Mouse (Mus musculus): Measurements from ENCODE around the gene Tmbim4. TPM values are rescaled to one million over a fixed set of nuclear protein-coding genes. Genes with fewer than 3 reads are reported as not detected.
"Not testable (repeated sequence)": the region's sequence is repeated elsewhere in the genome, so short reads cannot be mapped to it uniquely, and the experiment has no call there.

Gene Tmbim4
- polyA plus RNA-seq, 1 experiment from 2014 or later, result 127 TPM

- DNase-seq (ENCODE audit: low spot score), result no peak
Measured at GRCm38 (mm10) chr10:120197061-120197835, 4.1 kb upstream of the Tmbim4 start.

GRCm38 (mm10) chr10:120201961-120202402 lies 592 bp downstream of the Tmbim4 start, which contains the start of gene Irak3:
Irak3 (minus strand) TSS chr10:120202130.
- DNase-seq (ENCODE audit: low spot score), result peak; percentile 83

- no peak for DNase-seq (ENCODE audit: low spot score)
Measured at GRCm38 (mm10) chr10:120202467-120203250, 1.3 kb downstream of the Tmbim4 start.

GRCm38 (mm10) chr10:120204591-120205210 lies 3.3 kb downstream of the Tmbim4 start:
- DNase-seq (ENCODE audit: low spot score), result no peak

- DNase-seq (ENCODE audit: low spot score), result no peak
Measured at GRCm38 (mm10) chr10:120208015-120208414, 6.6 kb downstream of the Tmbim4 start.

- peak; percentile 53 for DNase-seq (ENCODE audit: low spot score)
Measured at GRCm38 (mm10) chr10:120208575-120209538, 7.5 kb downstream of the Tmbim4 start.

- peak; percentile 17 for DNase-seq (ENCODE audit: low spot score)
Measured at GRCm38 (mm10) chr10:120209539-120209925, 8.1 kb downstream of the Tmbim4 start.

GRCm38 (mm10) chr10:120210096-120210495 lies 8.7 kb downstream of the Tmbim4 start:
- no peak for DNase-seq (ENCODE audit: low spot score)

GRCm38 (mm10) chr10:120217099-120217498 lies 15.7 kb downstream of the Tmbim4 start:
- DNase-seq (ENCODE audit: low spot score), result not testable (repeated sequence)

GRCm38 (mm10) chr10:120218996-120219395 lies 17.6 kb downstream of the Tmbim4 start:
- DNase-seq (ENCODE audit: low spot score), result no peak

- DNase-seq (ENCODE audit: low spot score), result no peak
Measured at GRCm38 (mm10) chr10:120219578-120220359, 18.4 kb downstream of the Tmbim4 start.

GRCm38 (mm10) chr10:120220776-120221175 lies 19.4 kb downstream of the Tmbim4 start:
- DNase-seq (ENCODE audit: low spot score), result no peak

GRCm38 (mm10) chr10:120226871-120227661 lies 25.7 kb downstream of the Tmbim4 start, which contains the start of gene Llph:
Llph (plus strand) TSS chr10:120227070.
- DNase-seq (ENCODE audit: low spot score), result peak; percentile 84

- peak; percentile 66 for DNase-seq (ENCODE audit: low spot score)
Measured at GRCm38 (mm10) chr10:120231718-120232117, 30.3 kb downstream of the Tmbim4 start.

GRCm38 (mm10) chr10:120233655-120234367 lies 32.4 kb downstream of the Tmbim4 start:
- DNase-seq (ENCODE audit: low spot score), result peak; percentile 56

GRCm38 (mm10) chr10:120236855-120237254 lies 35.5 kb downstream of the Tmbim4 start:
- DNase-seq (ENCODE audit: low spot score), result no peak

GRCm38 (mm10) chr10:120238241-120238640 lies 36.9 kb downstream of the Tmbim4 start:
- no peak for DNase-seq (ENCODE audit: low spot score)

GRCm38 (mm10) chr10:120239476-120239875 lies 38.1 kb downstream of the Tmbim4 start:
- DNase-seq (ENCODE audit: low spot score), result no peak
